ENCODE assay signal across 11 mouse cellular contexts in the genomic region with DNA sequence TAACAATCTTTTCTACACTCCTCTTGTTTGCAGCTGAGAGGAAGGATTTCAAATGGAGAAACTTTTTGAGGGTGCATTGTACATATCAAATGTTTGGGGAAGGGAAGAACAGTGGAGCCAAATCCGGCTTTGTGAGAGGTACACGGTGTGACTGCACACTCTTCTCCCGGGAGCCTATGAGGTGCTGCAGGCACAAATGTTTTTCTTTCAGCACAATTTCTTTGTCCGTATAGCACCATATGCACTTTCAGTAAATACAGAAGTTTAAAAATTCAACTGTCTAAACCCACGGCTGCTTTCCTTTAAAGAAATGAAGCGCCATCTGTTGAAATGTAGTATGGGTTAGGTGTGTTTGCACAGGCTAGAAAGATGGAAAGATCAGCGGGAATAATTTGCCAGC. TPM values are rescaled to one million over a fixed set of nuclear protein-coding genes. Genes with fewer than 3 reads are reported as not detected.
DNase-seq lines count a peak whose midpoint lies in the region.
"Had no signal": no experiment of that assay in that cellular context is flagged by ENCODE, and none has a peak within 500 bp of the region (broad histone marks: within the 10 kb centered on the region; RNA-seq: fewer than 3 reads in every experiment).

No protein-coding gene starts in this region.

- 79% methylated on average over 7 of the region's 7 CpGs for WGBS in limb, embryonic 10.5 days

- H3K27me3 ChIP-seq in limb, embryonic 10.5 days (ENCODE audit: low read depth, poor library complexity, severe bottlenecking), result no peaks in the 10 kb centered on the region

- no peaks in the 10 kb centered on the region for H3K36me3 ChIP-seq in limb, embryonic 10.5 days

- H3K4me1 ChIP-seq in limb, embryonic 10.5 days, result peaks cover 12% of the 10 kb centered on the region

- H3K4me3 ChIP-seq in limb, embryonic 10.5 days, result no peak overlapping the region

- DNase-seq in frontal cortex, adult 2 months (ENCODE audit: extremely low spot score in 1 of 2, low spot score in 1 of 2), result peak; percentile 57 to 62
- no peak for DNase-seq in frontal cortex, postnatal 14 days (ENCODE audit: low spot score in 2 of 2)
- DNase-seq in right cerebral cortex, adult 18-20 months, result peak; percentile 54
- DNase-seq in right cerebral cortex, postnatal 4 days, result no peak
- peak; percentile 32 for DNase-seq in limb, embryonic 10.5 days (ENCODE audit: low spot score)
- no peak for DNase-seq in lung, postnatal 14 days
- no peak for DNase-seq in gastrocnemius, adult 8-10 months (ENCODE audit: low spot score in 2 of 2)
- DNase-seq in MN1 (ENCODE audit: low spot score), result no peak
- DNase-seq: B cell, adult 2 months had no signal

- 0 out of 2 replicates have a peak overlapping the region, but pooled peaks have one; percentile 11 for H3K27ac ChIP-seq in limb, embryonic 10.5 days
- H3K27ac ChIP-seq: liver, embryonic 14.5 days had no signal

- H3K9me3 ChIP-seq in limb, embryonic 10.5 days (replicated peaks), result no peaks in the 10 kb centered on the region

RNA-seq across cellular contexts. Expression of a gene that starts 0.4 kb away (rescaled TPM):
- polyA plus RNA-seq in frontal cortex, adult 2 months (2012; rRNA removed), result 3.1 and 3.2 TPM in 2 replicates
- polyA plus RNA-seq in limb, embryonic 10.5 days (2016; fragmentation: Nextera tagmentation; extraction: Ambion mirVana), result 4.5 and 6.4 TPM in 2 replicates
- total RNA-seq in gastrocnemius, adult 8-10 months (2022), result 1 to 10 TPM; 2.4 to 4.9 (median 4.1) TPM
- polyA plus RNA-seq: testis, adult 2 months had no signal

Comparison
In these comparisons a context has a peak if more than half of its experiments do, and no peak if none do; other contexts are left out.
1. DNase-seq: peak in frontal cortex, adult 2 months (2 of 2), right cerebral cortex, adult 18-20 months (single experiment) and limb, embryonic 10.5 days (single experiment); none in frontal cortex, postnatal 14 days (0 of 2), right cerebral cortex, postnatal 4 days (single experiment), lung, postnatal 14 days (single experiment), gastrocnemius, adult 8-10 months (0 of 2) and MN1 (single experiment).